Mouse (Mus musculus) layer of hippocampus, postnatal 36 days (tissue): ENCODE results near the gene Clec11a. TPM values are rescaled to one million over a fixed set of nuclear protein-coding genes. Genes with fewer than 3 reads are reported as not detected.
"Not testable (repeated sequence)": the region's sequence is repeated elsewhere in the genome, so short reads cannot be mapped to it uniquely, and the experiment has no call there.

Experiments
- DNase-seq, 2 experiments: peaks; one replicate each; pipeline ENCODE4 v3.0.0; 2022
- total RNA-seq, 2 experiments: library from RNA; stranded (reverse); gene quantifications; 2 replicates each; pipeline ENCODE4 v1.2.3; 2021

Gene Clec11a
- total RNA-seq, 2 experiments from 2014 or later = 2.9 to 3.8 TPM

DNA sequence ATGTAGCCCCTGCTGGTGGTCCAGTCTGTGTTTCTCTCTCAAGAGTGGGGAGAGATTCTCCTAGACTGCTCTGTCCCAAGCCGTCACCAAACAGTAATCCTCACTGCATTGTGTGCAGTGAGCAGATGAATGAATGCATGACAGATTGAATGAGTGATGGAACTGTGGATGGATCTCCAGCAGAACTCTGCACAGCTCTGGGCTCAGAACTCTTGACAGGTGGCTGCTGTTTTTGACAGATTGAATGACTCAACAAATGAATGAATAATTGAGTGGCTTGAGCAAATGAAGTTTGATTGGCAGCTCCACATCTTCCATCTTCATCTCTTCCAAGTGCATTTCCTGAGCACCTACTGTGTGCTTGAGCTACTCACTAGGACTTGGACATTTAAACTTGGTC, 15.6 kb upstream of the Clec11a start:
- DNase-seq = peak in 1 of 2 experiments; percentile 50

DNA sequence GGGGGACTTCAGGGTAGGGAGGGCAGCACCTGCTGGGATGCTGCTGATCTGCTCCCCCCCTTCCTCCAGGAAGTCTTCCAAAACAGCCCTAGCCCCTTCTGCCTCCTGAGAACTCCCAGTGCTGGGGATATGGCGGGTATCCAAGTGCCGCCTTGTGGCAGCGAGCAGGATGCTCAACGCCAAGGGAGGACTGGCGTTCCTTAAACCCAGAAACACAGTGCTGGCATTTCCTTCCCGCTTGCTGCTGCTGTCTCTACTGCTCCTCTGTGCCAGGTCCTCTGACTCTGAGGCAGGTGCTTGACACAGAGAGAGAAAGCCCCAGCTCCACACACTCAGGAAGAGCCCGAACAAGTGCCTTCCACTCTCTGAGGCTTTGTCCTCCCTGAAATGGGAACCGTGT, 14.2 kb upstream of the Clec11a start:
- peak; percentile 72 to 74 for DNase-seq

DNA sequence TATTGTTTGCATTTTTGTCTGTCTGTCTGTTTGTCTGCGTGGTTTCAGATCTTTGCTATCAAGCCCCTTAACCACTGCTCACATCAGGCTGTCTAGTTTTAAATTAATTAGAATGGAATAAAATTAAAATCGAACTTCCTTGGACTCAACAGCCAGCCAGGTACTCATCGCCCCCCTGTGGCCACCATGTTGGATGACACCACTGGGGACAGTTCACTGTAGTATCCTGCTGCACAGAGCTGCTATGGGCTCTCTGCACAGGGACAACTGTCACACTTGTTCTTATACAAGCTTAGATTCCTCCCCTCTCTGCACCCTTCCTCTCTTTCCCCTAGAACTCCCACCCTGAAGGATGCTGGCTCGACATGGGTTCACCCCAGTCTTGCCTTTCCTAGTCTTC, 11.2 kb upstream of the Clec11a start:
- no peak for DNase-seq

- no peak for DNase-seq
Measured at GRCm38 (mm10) chr7:44312484-44312883, 5.8 kb upstream of the Clec11a start.

DNA sequence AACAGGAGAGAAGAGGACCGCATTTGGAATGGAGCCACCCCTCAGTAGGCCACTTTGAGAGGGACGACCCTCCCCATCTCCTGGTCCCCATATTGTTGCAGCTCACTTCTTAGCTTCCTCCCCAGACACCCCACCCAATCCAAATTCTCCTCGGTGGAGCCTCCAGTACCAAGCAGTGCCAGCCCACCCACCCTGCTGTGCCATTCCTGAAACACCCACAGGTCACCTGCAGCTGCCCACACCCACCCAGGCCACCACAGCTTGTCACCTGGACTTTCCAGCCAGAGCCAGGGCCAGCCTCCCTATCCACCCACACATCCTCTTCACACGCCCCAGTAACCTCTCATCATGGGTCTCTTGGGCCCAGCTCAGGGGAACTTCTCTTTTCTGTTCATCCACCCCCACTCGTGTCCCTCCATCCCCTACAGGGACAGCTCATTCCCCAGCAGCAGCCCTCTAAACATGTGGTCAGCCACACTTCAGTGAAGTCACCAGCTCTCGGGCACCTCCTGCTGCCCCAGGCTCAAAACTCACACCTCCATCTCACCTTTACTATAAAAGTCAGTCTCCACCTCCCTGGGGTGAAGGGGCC, 5.1 kb upstream of the Clec11a start:
- DNase-seq = no peak

DNA sequence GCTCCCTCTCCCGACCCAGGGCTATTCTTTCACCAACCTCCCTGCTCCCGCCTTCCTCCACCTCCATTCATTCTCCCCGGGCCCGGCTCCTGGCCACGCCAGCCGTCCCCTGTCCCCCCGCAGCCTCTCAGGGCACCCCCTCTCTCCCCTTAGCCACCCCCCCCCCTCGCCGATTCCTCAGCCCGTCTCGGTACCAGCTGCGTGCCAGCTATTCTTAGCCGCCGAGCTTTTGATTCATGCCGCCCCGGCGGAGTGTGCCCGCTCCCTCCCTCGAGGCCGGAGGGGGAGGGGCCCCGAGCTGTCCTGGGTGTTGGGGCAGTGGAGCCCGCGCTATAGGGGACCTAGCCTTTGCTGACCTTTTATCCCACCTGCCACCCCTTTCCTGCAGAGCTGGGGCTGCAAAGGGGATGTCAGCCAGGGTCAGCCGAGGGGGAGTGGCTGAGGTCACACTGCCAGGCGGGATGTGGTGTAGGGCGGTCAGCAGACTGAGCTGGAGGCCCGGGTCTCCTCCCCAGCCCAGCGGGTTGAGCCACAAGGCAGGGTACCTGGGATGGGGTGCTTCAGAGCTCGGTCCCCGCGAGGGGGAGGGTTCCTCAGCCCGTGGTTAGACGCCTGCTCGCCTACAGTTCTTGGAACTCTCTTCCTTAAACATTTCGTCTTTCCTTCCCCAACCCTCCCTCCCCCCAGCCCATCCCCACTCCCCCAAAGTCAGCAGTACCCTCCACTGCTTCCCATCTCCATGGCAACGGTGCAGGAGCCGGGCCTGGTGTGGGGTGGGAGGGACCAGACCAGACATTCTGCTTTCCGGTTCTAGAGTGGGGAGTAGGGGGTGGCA, 4.4 kb upstream of the Clec11a start:
- DNase-seq = peak; percentile 58 to 68

GRCm38 (mm10) chr7:44310285-44310877, 3.7 kb upstream of the Clec11a start:
- no peak for DNase-seq

DNA sequence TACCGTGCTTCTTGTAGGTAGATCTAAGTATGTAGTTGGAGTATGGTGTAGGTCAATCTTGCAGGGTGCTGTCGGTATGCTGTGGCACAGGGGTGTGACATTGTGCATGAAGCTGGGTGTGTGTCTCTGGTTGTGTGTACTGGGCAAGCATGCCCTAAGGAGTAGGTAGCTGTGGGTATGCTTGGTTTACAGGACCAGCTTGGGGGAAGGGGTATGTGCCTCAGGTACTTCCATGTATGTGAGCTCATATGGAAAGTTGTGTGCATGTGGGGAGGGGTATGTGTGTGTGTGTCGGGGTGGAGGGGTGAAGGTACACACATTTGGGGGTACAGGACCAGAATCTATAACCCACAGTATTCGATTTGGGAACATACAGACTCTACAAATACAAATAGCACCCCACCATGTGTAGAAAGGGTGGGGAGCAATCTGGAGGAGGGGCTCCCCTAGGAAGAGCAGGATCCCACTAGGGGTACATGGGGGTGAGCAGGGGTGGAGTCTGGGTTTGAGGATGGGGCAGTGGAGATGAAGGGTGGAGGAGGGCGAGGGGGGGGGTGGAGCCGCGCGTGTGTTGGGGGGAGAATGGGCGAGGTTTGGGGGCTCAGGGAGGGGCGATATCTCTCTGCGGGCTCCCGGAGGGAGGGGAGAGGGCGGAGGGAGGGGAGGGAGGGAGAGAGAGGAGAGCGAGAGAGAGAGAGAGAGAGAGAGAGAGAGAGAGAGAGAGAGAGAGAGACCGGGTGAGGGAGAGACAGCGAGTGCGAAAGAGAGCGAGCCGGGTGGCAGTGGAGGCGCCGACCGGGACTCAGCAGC, 3.0 kb upstream of the Clec11a start, which contains the start of gene Shank1:
TSS of gene Shank1 (plus strand) at position 779 of the 810 bp plus-strand sequence.
- no peak for DNase-seq

DNA sequence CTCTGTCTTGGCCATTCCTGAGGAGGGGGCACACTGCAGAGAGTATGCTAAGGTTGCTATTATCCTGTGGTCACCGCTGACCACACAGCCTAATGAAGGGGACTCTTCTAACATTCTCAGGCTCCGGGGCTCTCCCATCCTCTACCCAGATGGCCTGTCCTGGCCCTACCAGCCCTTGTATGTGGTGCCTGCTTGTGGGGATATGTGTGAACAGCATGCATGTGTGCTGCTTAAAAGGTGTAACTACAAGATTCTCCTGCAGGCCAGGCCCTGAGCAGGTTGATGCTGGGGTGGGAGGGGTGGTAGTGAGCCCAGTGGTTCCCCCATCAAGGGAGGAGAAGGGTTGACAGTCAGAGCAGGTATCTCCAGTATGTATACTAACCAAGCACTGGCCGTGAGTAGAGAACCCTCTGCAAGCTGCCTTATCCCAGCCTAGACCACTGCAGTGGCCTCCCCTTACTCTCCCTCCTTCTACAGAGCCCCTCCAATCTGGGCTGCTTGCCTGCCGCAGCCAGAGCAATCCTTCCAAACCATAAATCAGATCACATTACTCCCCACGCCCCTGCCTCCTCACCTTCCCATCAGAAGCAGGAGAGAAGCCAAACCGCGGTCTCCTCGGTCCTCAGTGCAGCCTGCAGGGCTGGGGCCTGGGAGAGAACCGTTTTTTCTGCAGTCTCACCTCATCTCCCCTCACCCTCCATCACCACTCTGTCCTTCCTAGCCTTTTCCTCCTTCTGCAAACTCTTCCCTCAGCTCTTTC, 739 bp upstream of the Clec11a start:
- no peak for DNase-seq

DNA sequence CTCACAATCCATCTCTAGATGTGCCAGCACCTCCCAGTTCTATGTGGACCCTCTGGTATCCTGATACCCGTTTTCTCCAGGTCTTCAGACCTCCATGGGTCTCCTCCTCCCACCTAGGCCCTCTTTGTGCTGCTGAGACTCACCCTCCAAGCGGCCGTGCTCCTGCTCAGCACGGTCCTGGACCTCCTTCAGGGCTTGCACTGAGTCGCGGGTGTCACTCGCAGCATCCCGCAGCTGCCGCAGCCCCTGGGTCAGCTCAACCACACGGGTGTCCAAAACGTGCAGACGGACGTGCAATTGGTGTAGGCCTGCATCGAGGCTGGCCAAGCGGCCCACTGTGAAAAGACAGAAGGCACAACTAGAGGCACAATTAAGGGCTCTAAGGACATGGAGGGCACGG, 1.0 kb downstream of the Clec11a start:
- DNase-seq = no peak

DNA sequence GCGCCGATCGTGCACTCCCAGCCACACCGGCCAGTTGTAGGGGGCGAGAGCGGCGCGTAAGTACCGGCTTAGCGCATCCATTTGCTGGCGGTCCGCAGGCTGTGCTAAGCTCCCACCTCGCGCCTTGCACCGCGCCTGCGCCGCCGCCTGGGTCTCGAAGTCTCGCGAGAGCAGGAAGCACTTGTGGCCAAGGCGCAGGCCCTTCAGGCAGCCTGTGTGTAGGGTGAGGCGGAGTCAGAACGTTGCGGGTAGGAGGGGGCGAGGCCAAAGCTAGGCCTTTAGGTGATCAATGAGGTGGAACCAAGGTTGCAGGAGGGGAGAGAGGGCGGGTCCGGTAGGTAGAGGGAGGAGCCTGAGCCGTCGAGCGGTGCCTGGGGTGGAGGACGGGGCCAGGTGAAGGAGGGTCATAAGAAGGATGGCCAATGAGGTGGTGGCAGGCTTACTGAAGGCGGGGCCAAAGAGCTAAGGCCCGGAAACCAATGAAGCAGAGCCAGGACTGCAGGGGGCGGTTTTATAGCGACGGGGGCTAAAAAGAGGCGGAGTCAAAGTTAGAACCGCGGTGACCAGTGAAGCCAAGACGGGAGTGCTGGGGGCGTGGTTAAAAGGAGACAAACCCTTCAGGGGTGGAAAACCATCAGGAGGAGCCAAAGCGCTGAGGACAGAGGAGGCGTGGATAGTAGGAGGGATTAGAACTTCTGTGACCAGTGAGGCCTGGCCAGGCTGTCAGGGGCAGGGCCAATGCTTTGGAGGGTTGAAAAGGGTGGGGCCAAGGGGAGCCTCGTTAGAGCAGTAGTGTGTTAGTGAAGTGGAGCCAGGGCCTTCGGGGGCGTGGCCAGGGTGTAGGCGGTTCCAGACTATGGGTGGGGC, 1.7 kb downstream of the Clec11a start:
- peak; percentile 97 for DNase-seq

DNA sequence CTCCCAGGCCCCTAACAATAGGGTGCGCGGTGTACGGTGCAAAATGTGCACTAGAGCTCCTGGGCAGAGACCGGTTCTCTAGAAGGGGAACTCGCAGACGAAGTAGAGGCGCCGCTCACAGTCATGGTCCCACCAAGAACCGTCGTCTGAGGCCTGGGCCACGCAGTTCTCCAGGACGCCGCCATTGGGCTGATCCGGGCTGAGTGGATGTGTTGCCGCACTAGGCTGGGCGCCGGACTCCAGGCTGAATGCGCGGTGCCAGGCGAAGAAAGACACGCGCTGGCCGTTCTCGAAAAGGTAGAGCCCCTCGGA, 2.3 kb downstream of the Clec11a start:
- DNase-seq = no peak

- DNase-seq = no peak
Measured at GRCm38 (mm10) chr7:44303346-44304340, 3.1 kb downstream of the Clec11a start.

DNA sequence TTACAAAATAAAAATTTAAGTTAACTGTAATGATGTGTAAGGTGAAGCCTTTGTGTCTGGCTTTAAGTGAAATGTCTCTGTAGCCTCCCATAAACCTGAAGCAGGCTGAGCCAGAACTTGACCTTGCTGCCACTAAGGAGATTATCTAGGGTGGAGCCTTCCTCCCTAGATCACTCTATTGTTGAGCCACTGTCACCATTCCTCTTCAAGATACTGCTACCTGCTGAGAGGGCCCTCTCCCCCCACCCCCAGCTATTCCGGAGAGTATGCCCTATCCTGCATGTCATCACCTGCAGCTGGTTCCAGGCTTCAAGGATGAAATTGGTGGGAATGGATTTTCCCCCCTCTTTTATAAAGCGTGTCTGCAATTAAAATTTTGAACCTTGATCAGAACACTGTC, 9.2 kb downstream of the Clec11a start:
- not testable (repeated sequence) for DNase-seq

DNA sequence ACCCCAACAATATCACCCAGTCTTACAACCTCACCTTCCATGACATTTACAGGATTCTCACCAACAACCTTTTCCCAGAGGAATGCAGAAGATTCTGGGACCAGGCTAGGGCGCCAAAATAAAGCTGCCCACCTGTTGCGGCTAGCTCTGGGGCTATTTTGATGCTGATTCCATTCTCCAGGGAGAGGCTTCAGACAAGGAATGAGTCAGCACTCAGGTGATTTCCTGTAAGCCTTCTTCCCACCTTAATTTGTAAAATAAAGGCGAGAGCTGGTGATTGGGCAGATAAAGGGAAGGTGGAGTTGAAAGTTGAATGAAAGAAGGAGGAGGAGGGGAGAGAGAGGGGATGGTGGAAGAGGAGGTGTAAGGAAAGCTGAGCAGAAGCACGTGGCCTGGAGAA, 15.3 kb downstream of the Clec11a start:
- no peak for DNase-seq

GRCm38 (mm10) chr7:44290986-44291385, 15.7 kb downstream of the Clec11a start:
- no peak for DNase-seq

DNA sequence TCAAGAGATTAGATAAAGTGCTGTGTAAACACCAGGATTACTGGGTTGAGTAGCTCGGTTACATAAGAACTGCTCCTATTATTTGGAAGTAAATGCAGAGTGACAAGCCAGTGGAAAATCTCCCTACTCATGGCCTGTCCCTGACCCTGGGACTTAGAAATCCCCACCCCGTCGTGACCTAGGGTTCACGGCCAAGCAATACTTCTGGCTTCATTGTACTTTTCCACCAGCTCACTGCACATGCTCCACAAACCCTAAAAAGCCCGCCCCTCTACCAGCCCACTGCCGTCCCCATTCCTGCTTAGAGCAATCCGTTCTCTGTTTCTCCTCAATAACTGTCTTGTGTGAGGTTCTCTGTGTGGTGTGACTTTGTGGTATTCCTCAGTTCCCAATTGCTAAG, 18.9 kb downstream of the Clec11a start:
- no peak for DNase-seq

DNA sequence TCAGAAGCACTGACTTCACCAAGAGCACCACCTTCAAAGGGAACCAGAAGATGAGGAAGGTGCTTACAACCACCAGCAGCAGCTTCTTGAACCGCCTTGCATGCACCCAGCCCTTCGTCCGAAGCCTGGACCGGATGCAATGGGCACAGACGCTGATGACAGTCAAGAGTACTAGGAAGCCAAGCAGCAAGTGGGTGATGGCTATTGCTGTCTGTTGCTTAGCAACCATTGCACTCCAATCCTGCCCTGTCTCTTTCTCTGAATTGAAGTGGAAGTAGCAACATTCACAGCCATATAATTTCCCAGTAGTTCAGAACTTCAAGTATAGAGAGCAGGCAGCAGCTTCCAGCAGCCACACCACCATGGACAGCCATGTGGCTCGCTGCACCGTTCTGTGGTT, 25.1 kb downstream of the Clec11a start:
- no peak for DNase-seq

DNA sequence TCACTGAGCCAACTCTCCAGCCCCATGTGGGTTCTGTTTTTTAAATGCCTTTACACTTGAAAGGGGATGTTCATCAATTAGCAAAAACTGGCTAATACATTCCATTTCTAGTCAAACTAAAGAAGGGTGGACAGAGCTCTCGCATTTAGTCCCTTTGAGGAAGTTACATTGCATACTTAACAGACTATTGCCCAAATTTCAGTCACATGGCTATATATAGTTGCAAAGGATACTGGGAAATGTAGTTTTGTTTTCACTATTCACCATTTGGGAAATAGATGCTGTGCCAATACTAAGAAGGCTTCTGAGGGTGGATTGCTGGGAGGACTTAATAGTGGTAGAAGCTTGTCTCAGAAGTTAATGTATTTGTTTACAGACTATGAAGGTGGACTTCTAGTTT, 25.7 kb downstream of the Clec11a start:
- DNase-seq = no peak

DNA sequence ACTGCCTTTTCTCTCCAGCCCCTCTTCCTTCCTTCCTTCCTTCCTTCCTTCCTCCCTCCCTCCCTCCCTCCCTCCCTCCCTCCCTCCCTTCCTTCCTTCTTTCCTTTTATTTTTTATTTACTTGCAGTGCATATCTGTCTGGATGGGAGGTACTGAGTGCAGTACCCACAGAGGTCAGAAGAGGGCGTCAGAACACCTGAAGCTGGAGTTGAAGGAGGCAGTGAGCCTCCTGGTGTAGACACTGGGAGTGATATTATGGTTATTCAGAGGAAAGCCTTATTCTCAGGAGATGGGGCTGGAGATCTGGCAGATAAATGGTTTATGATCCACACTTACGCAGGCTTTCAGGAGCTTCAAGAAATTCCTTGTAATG, 29.5 kb downstream of the Clec11a start:
- peak in 1 of 2 experiments; percentile 29 for DNase-seq
